Mouse (Mus musculus) forebrain, embryonic 16.5 days (tissue): ENCODE results near the gene Adrb1. TPM values are rescaled to one million over a fixed set of nuclear protein-coding genes. Genes with fewer than 3 reads are reported as not detected.
A peak's percentile ranks its signal among the peaks of the same experiment; 100 is the strongest.

Source experiments
- ATAC-seq: fragments of 200-750 bp; cut with Nextera tagmentation; 2 replicates; pipeline ENCODE4 v1.8.0; 2017; ENCODE audit warnings: mild to moderate bottlenecking, moderate library complexity
- H3K27ac ChIP-seq: fragments of 300-500 bp; sonication (generic); 2 replicates; pipeline ENCODE4 v1.5.1; 2014; ENCODE audit warnings: low read length, control low read depth
- H3K27me3 ChIP-seq: fragments of 300-500 bp; sonication (generic); replicated peaks from 2 replicates; pipeline ENCODE4 v1.6.1; 2014; ENCODE audit warnings: low read length; ENCODE audit not compliant: control insufficient read depth, insufficient read depth
- H3K36me3 ChIP-seq: fragments of 300-500 bp; sonication (generic); 2 replicates; pipeline ENCODE4 v1.6.1; 2014; ENCODE audit not compliant: control insufficient read depth, insufficient read depth
- H3K4me1 ChIP-seq: fragments of 300-500 bp; sonication (generic); replicated peaks from 2 replicates; pipeline ENCODE4 v1.6.1; 2014; ENCODE audit warnings: low read length; ENCODE audit not compliant: control insufficient read depth, insufficient read depth
- H3K4me2 ChIP-seq: fragments of 300-500 bp; sonication (generic); 2 replicates; pipeline ENCODE4 v1.6.1; 2014; ENCODE audit warnings: mild to moderate bottlenecking, low read length, control low read depth
- H3K4me3 ChIP-seq: fragments of 300-500 bp; sonication (generic); replicated peaks from 2 replicates; pipeline ENCODE4 v1.5.1; 2014; ENCODE audit warnings: mild to moderate bottlenecking, low read length, control low read depth
- H3K9ac ChIP-seq: fragments of 300-500 bp; sonication (generic); replicated peaks from 2 replicates; pipeline ENCODE4 v1.6.1; 2014; ENCODE audit warnings: low read depth, low read length, control low read depth
- H3K9me3 ChIP-seq: fragments of 300-500 bp; sonication (generic); 2 replicates; pipeline ENCODE4 v1.6.1; 2016; ENCODE audit warnings: low read length; ENCODE audit not compliant: control insufficient read depth
- WGBS: fragments of 180-500 bp; shearing (Covaris S2); extraction: QIAGEN DNeasy Blood & Tissue Kit; methylation state at CpG from one replicate; pipeline ENCODE4 v1.1.7; 2014; 5-methylcytosine and 5-hydroxymethylcytosine counted together
- polyA plus RNA-seq: library from polyadenylated mRNA; unstranded; fragments of >200 nt; fragmentation: Nextera tagmentation; extraction: Ambion mirVana; gene quantifications from 2 replicates; pipeline ENCODE4 v1.2.1, GENCODE M21; 2015

The Adrb1 gene
- polyA plus RNA-seq, 1 experiment from 2014 or later: 2.2 TPM

- ATAC-seq: no peak
- no peak overlapping the region for H3K9ac ChIP-seq
- no peaks in the 10 kb centered on the region for H3K9me3 ChIP-seq
- no peaks in the 10 kb centered on the region for H3K27me3 ChIP-seq
- 89% methylated on average over 10 of the region's 10 CpGs for WGBS
- H3K36me3 ChIP-seq: no peaks in the 10 kb centered on the region
- H3K4me2 ChIP-seq: no peak overlapping the region
- peaks cover 25% of the 10 kb centered on the region for H3K4me1 ChIP-seq
- H3K27ac ChIP-seq: no peak overlapping the region
- no peak overlapping the region for H3K4me3 ChIP-seq
Measured at GRCm38 (mm10) chr19:56700848-56701247, 21.2 kb upstream of the Adrb1 start.

GRCm38 (mm10) chr19:56701404-56702033 is 20.5 kb upstream of the Adrb1 start:
- H3K36me3 ChIP-seq: no peaks in the 10 kb centered on the region
- peaks cover 25% of the 10 kb centered on the region for H3K4me1 ChIP-seq
- H3K4me3 ChIP-seq: no peak overlapping the region
- no peak overlapping the region for H3K4me2 ChIP-seq
- WGBS: 59% methylated on average over 8 of the region's 8 CpGs
- no peak for ATAC-seq
- H3K27me3 ChIP-seq: no peaks in the 10 kb centered on the region
- no peaks in the 10 kb centered on the region for H3K9me3 ChIP-seq
- H3K9ac ChIP-seq: no peak overlapping the region
- no peak overlapping the region for H3K27ac ChIP-seq

- Histone ChIP-seq H3K9ac (no peak overlapping the region), H3K4me2 (no peak overlapping the region), H3K4me1 (peaks cover 25% of the 10 kb centered on the region), H3K27ac (no peak overlapping the region), H3K27me3 (no peaks in the 10 kb centered on the region), H3K4me3 (no peak overlapping the region), H3K9me3 (no peaks in the 10 kb centered on the region), H3K36me3 (no peaks in the 10 kb centered on the region)
- no peak for ATAC-seq
- 36% methylated on average over 6 of the region's 6 CpGs for WGBS
Measured at GRCm38 (mm10) chr19:56702039-56702438, 20.0 kb upstream of the Adrb1 start.

- Histone ChIP-seq H3K27me3 (no peaks in the 10 kb centered on the region), H3K36me3 (no peaks in the 10 kb centered on the region), H3K4me2 (no peak overlapping the region), H3K9me3 (no peaks in the 10 kb centered on the region), H3K9ac (no peak overlapping the region), H3K4me3 (no peak overlapping the region), H3K4me1 (peaks cover 23% of the 10 kb centered on the region), H3K27ac (no peak overlapping the region)
- no peak for ATAC-seq
- WGBS: 76% methylated on average over 12 of the region's 12 CpGs
Measured at GRCm38 (mm10) chr19:56703238-56704097, 18.5 kb upstream of the Adrb1 start.

- Histone ChIP-seq H3K4me3 (no peak overlapping the region), H3K27me3 (no peaks in the 10 kb centered on the region), H3K9ac (no peak overlapping the region), H3K27ac (no peak overlapping the region), H3K36me3 (no peaks in the 10 kb centered on the region), H3K9me3 (no peaks in the 10 kb centered on the region), H3K4me2 (no peak overlapping the region), H3K4me1 (peaks cover 23% of the 10 kb centered on the region)
- 24% methylated on average over 8 of the region's 8 CpGs for WGBS
- ATAC-seq: no peak
Measured at GRCm38 (mm10) chr19:56705026-56705675, 16.8 kb upstream of the Adrb1 start.

- 77% methylated on average over 2 of the region's 2 CpGs for WGBS
- no peaks in the 10 kb centered on the region for H3K36me3 ChIP-seq
Measured at GRCm38 (mm10) chr19:56708794-56709193, 13.2 kb upstream of the Adrb1 start.

GRCm38 (mm10) chr19:56710131-56710905 is 11.7 kb upstream of the Adrb1 start:
- H3K9me3 ChIP-seq: no peaks in the 10 kb centered on the region
- peak; percentile 58; the same call in 1 of the 2 replicates for ATAC-seq
- peak overlapping the region; percentile 37; the same call in 1 of the 2 replicates for H3K27ac ChIP-seq
- H3K36me3 ChIP-seq: no peaks in the 10 kb centered on the region
- no peak overlapping the region for H3K4me3 ChIP-seq
- no peak overlapping the region for H3K4me2 ChIP-seq
- 68% methylated on average over 17 of the region's 17 CpGs for WGBS
- H3K27me3 ChIP-seq: no peaks in the 10 kb centered on the region
- H3K4me1 ChIP-seq: peaks cover 1% of the 10 kb centered on the region; the same call in 1 of the 2 replicates
- H3K9ac ChIP-seq: no peak overlapping the region

More at GRCm38 (mm10) chr19:56708794-56709193, 13.2 kb upstream of the Adrb1 start:
- Histone ChIP-seq H3K4me1 (peaks cover 3% of the 10 kb centered on the region; the same call in 1 of the 2 replicates), H3K4me3 (no peak overlapping the region), H3K27ac (no peak overlapping the region), H3K4me2 (no peak overlapping the region), H3K27me3 (no peaks in the 10 kb centered on the region), H3K9ac (no peak overlapping the region), H3K9me3 (no peaks in the 10 kb centered on the region)
- ATAC-seq: no peak

GRCm38 (mm10) chr19:56713613-56714012 is 8.4 kb upstream of the Adrb1 start:
- Histone ChIP-seq H3K36me3 (no peaks in the 10 kb centered on the region), H3K4me2 (no peak overlapping the region), H3K9me3 (no peaks in the 10 kb centered on the region), H3K4me3 (no peak overlapping the region), H3K9ac (no peak overlapping the region), H3K27ac (no peak overlapping the region), H3K27me3 (no peaks in the 10 kb centered on the region), H3K4me1 (no peaks in the 10 kb centered on the region)
- WGBS: 84% methylated on average over 5 of the region's 5 CpGs
- ATAC-seq: no peak
